Mouse (Mus musculus): ENCODE data around the gene Nop56.

Nop56 gene

GRCm38 (mm10) chr2:130295331-130296133, 21.3 kb downstream of the Nop56 start:
- peak; percentile 26; the same call in 1 of the 2 replicates for ATAC-seq (ENCODE audit: low TSS enrichment)

- no peak for ATAC-seq (ENCODE audit: low TSS enrichment)
Observed at GRCm38 (mm10) chr2:130296134-130296745, 22.0 kb downstream of the Nop56 start.

- ATAC-seq (ENCODE audit: low TSS enrichment): no peak
Observed at GRCm38 (mm10) chr2:130297580-130297979, 23.4 kb downstream of the Nop56 start.

- ATAC-seq (ENCODE audit: low TSS enrichment): no peak
Observed at GRCm38 (mm10) chr2:130303014-130303413, 28.8 kb downstream of the Nop56 start.

GRCm38 (mm10) chr2:130327057-130327456, 52.8 kb downstream of the Nop56 start:
- no peak for ATAC-seq (ENCODE audit: low TSS enrichment)

Data from frontal cortex, adult (tissue).